Mouse (Mus musculus) hindbrain, embryonic 10.5 days (tissue): ENCODE results near the gene Olfr1058. TPM values are rescaled to one million over a fixed set of nuclear protein-coding genes. Genes with fewer than 3 reads are reported as not detected.
"Not testable (repeated sequence)": the region's sequence is repeated elsewhere in the genome, so short reads cannot be mapped to it uniquely, and the experiment has no call there.

ENCODE experiments used
- DNase-seq: peaks from one replicate; pipeline ENCODE4 v3.0.0-alpha.2; 2017; ENCODE audit warnings: low spot score
- H3K27ac ChIP-seq: fragments of 300-500 bp; sonication (generic); 2 replicates; pipeline ENCODE4 v1.5.1; 2016; ENCODE audit warnings: mild to moderate bottlenecking, moderate library complexity
- H3K27me3 ChIP-seq: fragments of 300-500 bp; sonication (generic); 2 replicates; pipeline ENCODE4 v1.6.1; 2016; ENCODE audit warnings: mild to moderate bottlenecking; ENCODE audit not compliant: poor library complexity, insufficient read depth, severe bottlenecking
- H3K36me3 ChIP-seq: fragments of 300-500 bp; sonication (generic); 2 replicates; pipeline ENCODE4 v1.6.1; 2016; ENCODE audit warnings: mild to moderate bottlenecking, moderate library complexity
- H3K4me1 ChIP-seq: fragments of 300-500 bp; sonication (generic); replicated peaks from 2 replicates; pipeline ENCODE4 v1.6.1; 2016; ENCODE audit warnings: mild to moderate bottlenecking
- H3K4me3 ChIP-seq: fragments of 300-500 bp; sonication (generic); 2 replicates; pipeline ENCODE4 v1.5.1; 2016; ENCODE audit warnings: mild to moderate bottlenecking, moderate library complexity
- H3K9me3 ChIP-seq: fragments of 300-500 bp; sonication (generic); 2 replicates; pipeline ENCODE4 v1.6.1; 2016; ENCODE audit warnings: mild to moderate bottlenecking, moderate library complexity
- WGBS: fragments of 180-500 bp; shearing (Covaris S2); methylation state at CpG from one replicate; pipeline ENCODE4 v1.1.7; 2016; 5-methylcytosine and 5-hydroxymethylcytosine counted together
- polyA plus RNA-seq: library from polyadenylated mRNA; unstranded; fragments of >200 nt; fragmentation: Nextera tagmentation; extraction: Ambion mirVana; gene quantifications from 2 replicates; pipeline ENCODE4 v1.2.1, GENCODE M21; 2016

Gene Olfr1058
- not detected in 2 replicates for polyA plus RNA-seq

DNA sequence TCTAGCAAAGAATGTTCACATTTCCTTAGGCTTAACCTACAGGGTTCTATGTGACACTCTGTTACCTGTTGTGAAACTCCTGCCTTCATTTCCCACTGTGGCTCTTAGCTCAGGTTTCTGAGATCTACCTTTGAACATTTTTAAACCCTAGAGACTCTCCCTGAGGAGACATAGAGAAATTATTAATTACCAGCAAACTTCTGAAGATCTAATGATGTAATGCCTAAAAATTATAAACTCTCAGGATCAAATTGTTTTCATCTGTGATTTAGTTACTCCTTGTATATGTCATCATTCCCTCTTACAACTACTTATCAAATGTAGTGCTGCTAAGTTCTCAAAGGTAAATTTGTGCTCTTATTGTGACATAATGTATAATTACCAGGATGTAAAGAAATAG is at the start of gene Olfr1058:
Olfr1058 (minus strand) TSS at position 101 of the 400 bp plus-strand sequence.
- H3K36me3 ChIP-seq, H3K4me1 ChIP-seq, DNase-seq, H3K4me3 ChIP-seq, H3K27ac ChIP-seq, H3K9me3 ChIP-seq, H3K27me3 ChIP-seq: not testable (repeated sequence)

DNA sequence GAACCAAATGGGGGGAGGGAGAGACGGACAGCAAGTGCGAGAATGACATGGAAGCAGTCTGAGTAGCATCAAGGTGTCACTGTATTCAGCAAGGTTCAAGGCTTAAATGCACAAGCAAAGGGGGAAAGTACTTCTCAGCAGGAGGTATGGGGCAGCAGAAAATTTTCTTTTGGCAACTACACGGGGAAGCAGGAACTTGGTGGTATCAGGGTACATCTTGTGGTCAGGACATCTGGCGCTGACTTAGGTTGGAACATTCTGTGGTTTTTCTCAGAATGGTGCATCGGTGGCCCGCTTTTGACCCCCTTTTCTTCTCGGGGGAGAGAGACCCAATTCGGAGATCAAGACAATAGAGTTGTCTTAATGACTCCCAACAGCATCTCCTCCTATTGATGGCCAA is 40.1 kb upstream of the Olfr1058 start:
- not testable (repeated sequence) for H3K9me3 ChIP-seq, H3K27ac ChIP-seq, H3K27me3 ChIP-seq, DNase-seq, H3K4me1 ChIP-seq, H3K36me3 ChIP-seq, H3K4me3 ChIP-seq
- 90% methylated on average over 8 of the region's 8 CpGs for WGBS

DNA sequence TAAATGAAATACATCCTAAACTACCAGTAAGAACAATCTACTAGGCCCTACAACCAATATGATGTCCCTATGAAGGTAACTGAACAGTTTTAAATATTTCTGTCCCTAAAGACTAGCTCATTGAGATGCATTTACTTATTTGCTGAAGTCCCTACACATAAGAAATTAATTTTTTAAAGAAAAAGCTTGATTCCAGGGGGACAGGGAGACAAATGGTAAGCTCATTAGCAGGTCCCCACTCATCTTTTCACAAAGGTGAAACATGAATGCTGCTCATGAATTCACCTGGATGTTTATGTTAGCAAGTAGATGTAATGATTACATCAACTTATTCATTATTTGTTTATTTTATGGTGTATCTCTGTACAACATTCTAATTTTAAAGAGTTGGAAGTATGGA is 38.3 kb upstream of the Olfr1058 start, which contains the start of gene Olfr1062:
Olfr1062 (minus strand) TSS at position 101 of the 400 bp plus-strand sequence.
- not testable (repeated sequence) for H3K4me3 ChIP-seq, H3K36me3 ChIP-seq, H3K9me3 ChIP-seq, H3K4me1 ChIP-seq, H3K27ac ChIP-seq, H3K27me3 ChIP-seq, DNase-seq

DNA sequence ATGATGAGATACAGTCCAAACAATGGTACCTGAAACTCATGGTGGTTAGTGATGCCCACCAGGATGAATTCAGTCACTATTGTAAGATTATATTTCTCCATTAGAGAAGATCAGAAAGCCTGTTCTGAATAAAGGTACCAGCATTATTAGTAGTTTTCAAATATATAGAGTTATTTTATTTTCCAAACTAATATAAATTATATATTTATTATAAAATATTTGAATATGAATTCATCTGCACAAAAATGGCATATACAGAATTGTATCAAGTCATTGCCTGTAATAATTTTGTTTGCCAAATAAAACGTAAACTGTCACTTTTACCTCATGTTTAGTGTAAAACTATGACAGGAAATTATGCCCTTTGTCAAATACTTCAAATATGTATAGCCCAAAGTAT is 25.6 kb upstream of the Olfr1058 start, which contains the start of gene Olfr1061:
Olfr1061 (minus strand) TSS at position 101 of the 400 bp plus-strand sequence.
- H3K9me3 ChIP-seq: no peaks in the 10 kb centered on the region
- H3K4me3 ChIP-seq: no peak within 1 kb of the TSS
- 85% methylated on average over 1 of the region's 1 CpGs for WGBS
- no peaks in the 10 kb centered on the region for H3K36me3 ChIP-seq
- no peak for DNase-seq
- H3K27ac ChIP-seq: no peak within 1 kb of the TSS
- no peaks in the 10 kb centered on the region for H3K27me3 ChIP-seq
- no peaks in the 10 kb centered on the region for H3K4me1 ChIP-seq

DNA sequence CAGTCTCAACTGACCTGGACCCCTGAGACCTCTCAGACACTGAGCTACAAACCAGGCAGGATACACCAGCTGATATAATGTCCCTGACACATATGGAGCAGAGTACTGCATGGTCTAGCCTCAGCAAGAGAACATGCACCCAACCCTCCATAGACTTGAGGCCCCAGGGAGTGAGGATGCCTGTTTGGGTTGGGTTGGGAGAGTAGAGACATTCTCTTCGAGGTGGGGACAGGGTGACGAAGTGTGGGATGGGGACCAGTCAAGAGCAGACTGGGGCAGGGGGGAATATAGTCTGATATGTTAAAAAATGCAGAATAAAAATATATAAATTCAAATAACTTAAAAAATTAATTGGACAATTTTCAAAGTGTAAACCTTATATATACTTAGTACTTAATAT is 6.8 kb upstream of the Olfr1058 start:
- 89% methylated on average over 2 of the region's 2 CpGs for WGBS
- DNase-seq: no peak

DNA sequence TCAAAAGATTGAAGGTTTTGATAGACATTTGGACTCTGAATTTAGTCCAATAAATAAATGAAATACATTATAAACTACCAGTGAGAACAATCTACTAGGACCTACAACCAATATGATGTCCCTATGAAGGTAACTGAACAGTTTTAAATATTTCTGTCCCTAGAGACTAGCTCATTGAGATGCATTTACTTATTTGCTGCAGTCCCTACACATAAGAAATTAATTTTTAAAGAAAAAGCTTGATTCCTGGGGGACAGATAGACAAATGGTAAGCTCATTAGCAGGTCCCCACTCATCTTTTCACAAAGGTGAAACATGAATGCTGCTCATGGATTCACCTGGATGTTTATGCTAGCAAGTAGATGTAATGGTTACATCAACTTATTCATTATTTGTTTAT is 10.1 kb downstream of the Olfr1058 start, which contains the start of gene Olfr1057:
Olfr1057 (minus strand) TSS at position 101 of the 400 bp plus-strand sequence.
- H3K27me3 ChIP-seq: no peaks in the 10 kb centered on the region
- no peak within 1 kb of the TSS for H3K4me3 ChIP-seq
- H3K36me3 ChIP-seq: no peaks in the 10 kb centered on the region
- H3K4me1 ChIP-seq: no peaks in the 10 kb centered on the region
- no peak for DNase-seq
- H3K9me3 ChIP-seq: no peaks in the 10 kb centered on the region
- no peak within 1 kb of the TSS for H3K27ac ChIP-seq

More for the DNA sequence above, 6.8 kb upstream of the Olfr1058 start:
- no peaks in the 10 kb centered on the region for H3K4me1 ChIP-seq
- H3K27me3 ChIP-seq: no peaks in the 10 kb centered on the region
- H3K27ac ChIP-seq: no peak overlapping the region
- no peaks in the 10 kb centered on the region for H3K36me3 ChIP-seq
- no peaks in the 10 kb centered on the region for H3K9me3 ChIP-seq
- no peak overlapping the region for H3K4me3 ChIP-seq

DNA sequence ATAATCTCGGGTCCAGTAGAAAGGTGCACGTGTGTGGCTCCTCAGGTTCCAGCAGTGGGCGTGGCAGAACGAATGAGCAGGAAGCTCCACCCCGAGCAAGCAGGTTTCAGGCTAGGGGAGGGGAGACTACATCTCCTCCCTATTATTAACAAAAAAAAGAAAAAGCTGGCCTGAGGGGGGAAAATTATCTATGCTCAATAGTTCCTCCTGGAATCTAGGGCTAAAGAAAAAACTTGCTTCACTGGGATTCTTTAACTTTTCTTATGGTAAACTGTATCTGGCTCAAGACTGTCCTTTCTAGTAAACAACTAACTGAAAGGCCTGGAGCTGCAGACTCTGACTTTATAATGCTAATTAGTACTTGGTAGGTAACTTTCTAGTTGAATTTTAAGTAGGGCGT is 22.0 kb downstream of the Olfr1058 start:
- H3K4me3 ChIP-seq, DNase-seq, H3K27me3 ChIP-seq, H3K4me1 ChIP-seq, H3K27ac ChIP-seq, H3K9me3 ChIP-seq, H3K36me3 ChIP-seq: not testable (repeated sequence)
- WGBS: 50% methylated on average over 1 of the region's 6 CpGs

DNA sequence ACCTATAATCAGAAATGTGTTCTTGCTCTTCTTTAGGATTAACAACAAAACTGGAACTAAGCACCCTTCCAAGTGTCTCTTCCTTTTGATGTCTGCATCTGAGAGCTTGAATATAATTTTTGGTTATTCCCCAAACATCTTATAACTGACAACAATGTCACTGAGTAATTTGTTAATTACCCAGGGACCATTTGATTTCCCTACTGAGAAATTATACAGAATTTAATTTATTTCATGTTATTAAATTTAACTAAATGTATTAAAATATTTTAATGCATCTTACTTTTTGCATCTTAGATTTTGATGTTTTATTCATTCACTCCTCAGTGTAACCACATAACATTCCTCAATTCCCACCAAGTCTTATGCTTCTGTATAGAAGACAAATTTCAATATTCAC is 26.0 kb downstream of the Olfr1058 start, which contains the start of gene Olfr1056:
Olfr1056 (minus strand) TSS at position 101 of the 400 bp plus-strand sequence.
- H3K4me1 ChIP-seq: no peaks in the 10 kb centered on the region
- H3K36me3 ChIP-seq: no peaks in the 10 kb centered on the region
- H3K4me3 ChIP-seq: no peak within 1 kb of the TSS
- no peak for DNase-seq
- no peak within 1 kb of the TSS for H3K27ac ChIP-seq
- no peaks in the 10 kb centered on the region for H3K27me3 ChIP-seq
- H3K9me3 ChIP-seq: no peaks in the 10 kb centered on the region

DNA sequence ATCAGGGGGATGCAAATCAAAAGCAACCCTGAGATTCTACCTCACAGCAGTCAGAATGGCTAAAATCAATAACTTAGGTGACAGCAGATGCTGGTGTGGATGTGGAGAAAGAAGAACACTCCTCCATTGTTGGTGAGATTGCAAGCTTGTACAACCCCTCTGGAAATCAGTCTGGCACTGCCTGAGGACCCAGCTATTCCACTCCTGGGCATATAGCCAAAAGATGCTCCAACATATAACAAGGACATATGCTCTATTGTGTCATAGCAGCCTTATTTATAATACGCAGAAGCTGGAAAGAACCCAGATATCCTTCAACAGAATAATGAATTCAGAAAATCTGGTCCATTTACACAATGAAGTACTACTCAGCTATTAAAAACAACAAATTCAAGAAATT is 36.6 kb downstream of the Olfr1058 start:
- H3K36me3 ChIP-seq, H3K4me3 ChIP-seq, H3K27ac ChIP-seq, H3K9me3 ChIP-seq, H3K4me1 ChIP-seq, H3K27me3 ChIP-seq, DNase-seq: not testable (repeated sequence)
- 96% methylated on average over 1 of the region's 1 CpGs for WGBS

DNA sequence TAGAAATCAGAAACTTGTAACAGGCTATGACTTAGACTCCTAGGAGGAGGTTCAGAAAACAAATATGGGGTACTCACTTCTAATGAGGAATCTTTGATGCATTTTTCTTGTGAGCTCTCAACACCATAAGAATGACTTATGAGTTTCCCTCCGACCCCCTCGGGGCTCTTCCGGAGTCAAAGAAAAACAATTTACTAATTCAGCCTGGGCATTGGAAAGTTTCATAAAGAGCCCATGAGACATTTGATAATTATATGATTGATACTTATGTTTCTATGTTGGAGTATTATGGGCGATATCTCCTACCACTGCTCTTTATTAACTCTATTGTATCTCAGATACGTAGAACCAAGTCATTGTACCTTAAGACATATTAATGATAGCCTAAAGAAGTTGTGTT is 38.2 kb downstream of the Olfr1058 start, which contains the start of gene Olfr1055:
Olfr1055 (minus strand) TSS at position 101 of the 400 bp plus-strand sequence.
- H3K4me3 ChIP-seq: no peak within 1 kb of the TSS
- WGBS: 90% methylated on average over 5 of the region's 5 CpGs
- H3K27ac ChIP-seq: no peak within 1 kb of the TSS

DNA sequence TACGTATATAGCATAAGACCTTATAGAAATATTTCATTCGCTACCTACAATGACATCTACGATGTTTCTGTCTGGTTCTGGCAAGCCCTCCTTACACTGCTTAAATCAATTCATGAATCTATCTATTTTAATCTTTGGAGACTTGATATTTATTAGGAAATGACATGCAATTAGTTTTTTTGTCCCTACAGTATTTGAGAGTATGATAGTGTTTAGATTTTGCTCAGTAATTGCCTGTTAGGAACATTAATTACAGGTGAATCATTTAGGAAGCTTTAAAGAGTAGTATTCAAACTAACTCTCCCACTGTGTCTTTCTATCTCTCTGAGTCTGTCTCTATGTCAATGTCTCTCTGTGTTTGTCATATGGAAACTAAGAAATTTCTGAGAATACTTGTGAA is 53.0 kb downstream of the Olfr1058 start, which contains the start of gene Olfr1054:
Olfr1054 (minus strand) TSS at position 101 of the 400 bp plus-strand sequence.
- no peaks in the 10 kb centered on the region for H3K4me1 ChIP-seq
- H3K4me3 ChIP-seq: no peak within 1 kb of the TSS
- 94% methylated on average over 3 of the region's 3 CpGs for WGBS
- no peaks in the 10 kb centered on the region for H3K27me3 ChIP-seq
- H3K9me3 ChIP-seq: no peaks in the 10 kb centered on the region
- H3K36me3 ChIP-seq: no peaks in the 10 kb centered on the region
- DNase-seq: no peak
- no peak within 1 kb of the TSS for H3K27ac ChIP-seq

More for the DNA sequence above, 38.2 kb downstream of the Olfr1058 start, which contains the start of gene Olfr1055:
- DNase-seq: no peak
- Histone ChIP-seq H3K36me3 (no peaks in the 10 kb centered on the region), H3K9me3 (no peaks in the 10 kb centered on the region), H3K4me1 (no peaks in the 10 kb centered on the region), H3K27me3 (no peaks in the 10 kb centered on the region)
